In the genomic region with DNA sequence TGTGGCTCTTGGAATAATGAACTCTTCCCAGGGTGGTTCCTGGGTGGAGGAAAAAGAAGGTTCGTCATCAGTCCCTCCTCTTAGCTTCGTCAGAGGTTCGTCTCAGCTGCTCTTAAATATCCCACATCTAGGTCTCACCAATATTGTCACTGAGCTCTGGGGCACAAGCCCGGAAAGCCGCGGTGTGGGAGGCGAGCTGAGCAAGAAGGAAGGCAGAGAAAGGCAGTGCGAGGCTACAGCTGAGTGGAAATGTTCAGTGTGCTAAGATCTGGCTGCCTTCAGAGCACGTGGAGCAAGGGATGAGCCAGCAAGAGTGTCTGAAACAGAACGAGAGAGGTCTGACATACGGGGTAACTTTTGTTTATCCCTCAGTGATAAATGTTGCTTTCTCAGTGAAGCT, we compare ENCODE assay signal across 30 mouse cellular contexts.
A peak's percentile ranks its signal among the peaks of the same experiment; 100 is the strongest.
DNase-seq lines count a peak whose midpoint lies in the region; ATAC-seq and TF ChIP-seq lines count a peak whose summit lies in the region.
"Had no signal": no experiment of that assay in that cellular context is flagged by ENCODE, and none has a peak within 500 bp of the region (broad histone marks: within the 10 kb centered on the region; RNA-seq: fewer than 3 reads in every experiment).

No protein-coding gene starts in this region.

- no peaks in the 10 kb centered on the region for H3K36me3 ChIP-seq in lung, embryonic 14.5 days (ENCODE audit: insufficient read depth)
- no peaks in the 10 kb centered on the region for H3K36me3 ChIP-seq in lung, postnatal 0 days (ENCODE audit: insufficient read depth, low read length)
- H3K36me3 ChIP-seq: heart, embryonic 13.5 days; lung, embryonic 15.5 days; midbrain, embryonic 15.5 days; neural tube, embryonic 12.5 days; stomach, embryonic 15.5 days had no signal

- TF ChIP-seq EP300 in lung, postnatal 0 days (IDR thresholded peaks at IDR 0.05), result no peak

- no peak for TF ChIP-seq CTCF in lung, embryonic 14.5 days (IDR thresholded peaks at IDR 0.05; ENCODE audit: low read depth)
- no peak for TF ChIP-seq CTCF in lung, postnatal 0 days (IDR thresholded peaks at IDR 0.05)

- H3K4me3 ChIP-seq in lung, embryonic 14.5 days (ENCODE audit: low read depth, low read length), result no peak overlapping the region
- no peak overlapping the region for H3K4me3 ChIP-seq in lung, postnatal 0 days (ENCODE audit: low read depth, low read length)
- H3K4me3 ChIP-seq: heart, adult 2 months; heart, embryonic 13.5 days; layer of hippocampus, adult 2 months; lung, embryonic 15.5 days; midbrain, embryonic 15.5 days; neural tube, embryonic 12.5 days; stomach, embryonic 15.5 days had no signal

- H3K9me3 ChIP-seq in lung, embryonic 14.5 days (ENCODE audit: low read depth, low read length), result no peaks in the 10 kb centered on the region
- H3K9me3 ChIP-seq in lung, postnatal 0 days (ENCODE audit: low read length), result no peaks in the 10 kb centered on the region
- H3K9me3 ChIP-seq: heart, embryonic 13.5 days; lung, embryonic 15.5 days; midbrain, embryonic 15.5 days; neural tube, embryonic 12.5 days; stomach, embryonic 15.5 days had no signal

- no peak overlapping the region for H3K4me2 ChIP-seq in lung, embryonic 14.5 days
- no peak overlapping the region for H3K4me2 ChIP-seq in lung, postnatal 0 days (replicated peaks; ENCODE audit: low read depth, low read length)
- H3K4me2 ChIP-seq: heart, embryonic 13.5 days; lung, embryonic 15.5 days; midbrain, embryonic 15.5 days; neural tube, embryonic 12.5 days; stomach, embryonic 15.5 days had no signal

- 59% methylated on average over 11 of the region's 11 CpGs for WGBS in lung, embryonic 14.5 days
- WGBS in lung, postnatal 0 days, result 57% methylated on average over 11 of the region's 11 CpGs

- no peaks in the 10 kb centered on the region for H3K4me1 ChIP-seq in lung, embryonic 14.5 days (ENCODE audit: insufficient read depth)
- no peaks in the 10 kb centered on the region for H3K4me1 ChIP-seq in lung, postnatal 0 days (ENCODE audit: insufficient read depth, low read depth, low read length)
- H3K4me1 ChIP-seq: heart, embryonic 13.5 days; lung, embryonic 15.5 days; midbrain, embryonic 15.5 days; neural tube, embryonic 12.5 days; stomach, embryonic 15.5 days had no signal

- no peak overlapping the region for H3K27ac ChIP-seq in lung, embryonic 14.5 days (ENCODE audit: low read depth)
- H3K27ac ChIP-seq in lung, postnatal 0 days (ENCODE audit: low read length), result no peak overlapping the region
- H3K27ac ChIP-seq: heart, adult 2 months; heart, embryonic 13.5 days; hindbrain, postnatal 0 days; layer of hippocampus, adult 2 months; liver, embryonic 14.5 days; lung, embryonic 15.5 days; midbrain, embryonic 15.5 days; neural tube, embryonic 12.5 days; stomach, embryonic 15.5 days had no signal

- ATAC-seq in lung, embryonic 14.5 days (ENCODE audit: insufficient read depth), result no peak
- ATAC-seq in lung, postnatal 0 days, result no peak
- no peak for ATAC-seq in megakaryocyte, adult 5-6 weeks (ENCODE audit: poor library complexity, severe bottlenecking)
- ATAC-seq: CD4-positive, CD25-positive, alpha-beta regulatory T cell, adult 4 months; forebrain, postnatal 0 days; hindbrain, postnatal 0 days; intestine, embryonic 16.5 days; midbrain, embryonic 15.5 days had no signal

- peak; percentile 3 to 51 for DNase-seq in frontal cortex, adult 2 months (ENCODE audit: extremely low spot score in 1 of 2, low spot score in 1 of 2)
- no peak for DNase-seq in frontal cortex, postnatal 25 days (ENCODE audit: low spot score in 2 of 2)
- DNase-seq in lung, embryonic 14.5 days, result peak; percentile 1
- no peak for DNase-seq in lung, postnatal 0 days (ENCODE audit: low spot score)
- peak; percentile 14 for DNase-seq in right cerebral cortex, postnatal 14 days
- no peak for DNase-seq in spleen, postnatal 4 days (ENCODE audit: low spot score in 2 of 2)
- DNase-seq in cerebellum, adult 11-12 months, result no peak
- DNase-seq: adrenal gland, postnatal 14 days; cerebellum, adult 9-11 months; forebrain, postnatal 0 days; gastrocnemius, postnatal 14 days; heart, adult 2 months; heart, postnatal 14 days; kidney, adult 9 months; kidney, postnatal 14 days; lung, postnatal 4 days; retina, postnatal 1 day; thymus, adult 18-20 months; thymus, postnatal 4 days had no signal

- H3K9ac ChIP-seq in lung, embryonic 14.5 days, result no peak overlapping the region
- H3K9ac ChIP-seq in lung, postnatal 0 days (replicated peaks; ENCODE audit: low read depth), result no peak overlapping the region
- H3K9ac ChIP-seq: forebrain, postnatal 0 days; heart, embryonic 13.5 days; liver, embryonic 14.5 days; lung, embryonic 15.5 days; midbrain, embryonic 15.5 days; neural tube, embryonic 12.5 days; stomach, embryonic 15.5 days had no signal

- no peaks in the 10 kb centered on the region for H3K27me3 ChIP-seq in lung, embryonic 14.5 days (ENCODE audit: insufficient read depth, low read length)
- H3K27me3 ChIP-seq in lung, postnatal 0 days (replicated peaks; ENCODE audit: insufficient read depth, low read length), result no peaks in the 10 kb centered on the region
- H3K27me3 ChIP-seq: heart, embryonic 13.5 days; lung, embryonic 15.5 days; midbrain, embryonic 15.5 days; neural tube, embryonic 12.5 days; stomach, embryonic 15.5 days had no signal

Comparison
In these comparisons a context has a peak if more than half of its experiments do, and no peak if none do; other contexts are left out.
1. DNase-seq: peak in frontal cortex, adult 2 months (2 of 2), lung, embryonic 14.5 days (single experiment) and right cerebral cortex, postnatal 14 days (single experiment); none in frontal cortex, postnatal 25 days (0 of 2), lung, postnatal 0 days (single experiment), spleen, postnatal 4 days (0 of 2) and cerebellum, adult 11-12 months (single experiment).